Mouse (Mus musculus) CH12.LX (cell line): ENCODE measurements at regions not wholly inside any gene's neighbourhood (a gene's known extent, or its start where the extent isn't known, plus 50 kb on each side); places are given as distances from the start of the nearest gene placed in this dataset.
A peak's percentile ranks its signal among the peaks of the same experiment; 100 is the strongest.

Experiments used
- DNase-seq: peaks from one replicate; pipeline ENCODE4 v3.0.0-alpha.2; 2013; ENCODE audit errors: extremely low read depth
- H3K27ac ChIP-seq: 2 replicates; pipeline ENCODE4 v1.5.1; 2012; ENCODE audit warnings: low read depth, mild to moderate bottlenecking, control low read depth, moderate library complexity; ENCODE audit not compliant: insufficient read depth
- H3K27me3 ChIP-seq: replicated peaks from 2 replicates; pipeline ENCODE3; 2012; ENCODE audit warnings: inconsistent platforms
- H3K36me3 ChIP-seq, 2 experiments: replicated peaks in 1 of 2; 2 replicates each; pipeline versions ENCODE3 to v1.6.1; 2012; ENCODE audit warnings: inconsistent platforms in 1 of 2, low read length in 1 of 2, mild to moderate bottlenecking in 1 of 2, mixed read lengths in 1 of 2, moderate library complexity in 1 of 2; ENCODE audit not compliant: control insufficient read depth in 1 of 2, insufficient read depth in 1 of 2
- H3K4me1 ChIP-seq, 2 experiments: 2 replicates each; pipeline ENCODE4 v1.6.1; 2012; ENCODE audit warnings: inconsistent platforms in 1 of 2, moderate library complexity in 1 of 2; ENCODE audit not compliant: insufficient read depth in 2 of 2, control insufficient read depth in 1 of 2
- H3K4me2 ChIP-seq: 2 replicates; pipeline ENCODE4 v1.6.1; 2012; ENCODE audit warnings: low read depth, mild to moderate bottlenecking, control low read depth; ENCODE audit not compliant: poor library complexity, insufficient read depth, severe bottlenecking
- H3K4me3 ChIP-seq, 3 experiments: fragments of 150-350 bp in 1 of 3; sonication (generic) in 1 of 3; replicated peaks in 1 of 3; 2 replicates each; pipeline versions ENCODE3 to v1.5.1; 2011 to 2012; ENCODE audit warnings: low read depth in 2 of 3, low read length in 2 of 3, mild to moderate bottlenecking in 2 of 3, moderate library complexity in 2 of 3, control low read depth in 1 of 3, improper control_type of control experiment in 1 of 3, inconsistent platforms in 1 of 3, mixed read lengths in 1 of 3; ENCODE audit not compliant: poor library complexity in 1 of 3
- H3K79me2 ChIP-seq: replicated peaks from 2 replicates; pipeline ENCODE4 v1.6.1; 2012; ENCODE audit warnings: mild to moderate bottlenecking, moderate library complexity; ENCODE audit not compliant: control insufficient read depth, poor library complexity, insufficient read depth, severe bottlenecking; ENCODE audit errors: extremely low read depth
- H3K9ac ChIP-seq: 2 replicates; pipeline ENCODE4 v1.6.1; 2012; ENCODE audit warnings: low read depth, mild to moderate bottlenecking, control low read depth, moderate library complexity; ENCODE audit not compliant: insufficient read depth
- H3K9me3 ChIP-seq: replicated peaks from 2 replicates; pipeline ENCODE3; 2012; ENCODE audit warnings: low read length, inconsistent platforms, mixed read lengths
- BHLHE40 ChIP-seq: IDR thresholded peaks from 2 replicates; pipeline ENCODE4 v1.6.1; 2011; ENCODE audit warnings: mild to moderate bottlenecking, low read depth, low read length, improper control_type of control experiment
- CHD1 ChIP-seq: IDR thresholded peaks from 2 replicates; pipeline ENCODE4 v1.6.1; 2012; ENCODE audit warnings: low read depth, low read length, improper control_type of control experiment, inconsistent platforms
- ELF1 ChIP-seq: IDR thresholded peaks from 2 replicates; pipeline ENCODE4 v1.6.1; 2014; ENCODE audit warnings: low read depth, mild to moderate bottlenecking, inconsistent platforms, low read length, improper control_type of control experiment
- EP300 ChIP-seq: IDR thresholded peaks from 2 replicates; pipeline ENCODE4 v1.6.1; 2011; ENCODE audit warnings: low read length, improper control_type of control experiment
- ETS1 ChIP-seq: conservative IDR thresholded peaks from 2 replicates; pipeline ENCODE4 v1.6.1; 2012; ENCODE audit warnings: low read depth, mild to moderate bottlenecking, inconsistent platforms, low read length, improper control_type of control experiment, moderate library complexity
- JUN ChIP-seq: IDR thresholded peaks from 2 replicates; pipeline ENCODE4 v1.6.1; 2011; ENCODE audit warnings: low read depth, mild to moderate bottlenecking, low read length, improper control_type of control experiment, moderate library complexity; ENCODE audit not compliant: insufficient read depth
- JUND ChIP-seq: conservative IDR thresholded peaks from 2 replicates; pipeline ENCODE4 v1.6.1; 2011; ENCODE audit warnings: low read depth, low read length, improper control_type of control experiment
- MAFK ChIP-seq: IDR thresholded peaks from 2 replicates; pipeline ENCODE4 v1.6.1; 2011; ENCODE audit warnings: low read length, improper control_type of control experiment; ENCODE audit not compliant: insufficient replicate concordance
- MAZ ChIP-seq: IDR thresholded peaks from 2 replicates; pipeline ENCODE4 v1.6.1; 2012; ENCODE audit warnings: low read depth, mild to moderate bottlenecking, inconsistent platforms, low read length, improper control_type of control experiment, moderate library complexity
- MEF2A ChIP-seq: IDR thresholded peaks from 2 replicates; pipeline ENCODE4 v1.6.1; 2014; ENCODE audit warnings: low read depth, mild to moderate bottlenecking, inconsistent platforms, low read length, improper control_type of control experiment, borderline replicate concordance
- NELFE ChIP-seq: IDR thresholded peaks from 2 replicates; pipeline ENCODE4 v1.6.1; 2011; ENCODE audit warnings: low read depth, low read length, improper control_type of control experiment
- POLR2AphosphoS2 ChIP-seq: IDR thresholded peaks from 2 replicates; pipeline ENCODE4 v1.6.1; 2011; ENCODE audit warnings: low read depth, low read length, improper control_type of control experiment
- SIN3A ChIP-seq: IDR thresholded peaks from 2 replicates; pipeline ENCODE4 v1.6.1; 2012; ENCODE audit warnings: low read length, improper control_type of control experiment, inconsistent platforms
- USF2 ChIP-seq: conservative IDR thresholded peaks from 2 replicates; pipeline ENCODE4 v1.6.1; 2011; ENCODE audit warnings: low read depth, low read length, improper control_type of control experiment
- ZMIZ1 ChIP-seq: IDR thresholded peaks from 2 replicates; pipeline ENCODE4 v1.6.1; 2012; ENCODE audit warnings: low read depth, mild to moderate bottlenecking, inconsistent platforms, low read length, improper control_type of control experiment
- ZNF384 ChIP-seq: IDR thresholded peaks from 2 replicates; pipeline ENCODE4 v1.6.1; 2012; ENCODE audit warnings: low read depth, low read length, improper control_type of control experiment, inconsistent platforms
- dilution Hi-C: fragments of 300-500 bp; cut with MboI; formaldehyde crosslinking; loops from 2 replicates; pipeline ENCODE4 v1.14.3; 2020; ENCODE audit warnings: low sequenced_read_pairs; ENCODE audit not compliant: extremely low pct_unique_long_range_greater_than_20kb, extremely low pct_ligation_motif_present
- in situ Hi-C: fragments of 300-500 bp; cut with MboI; formaldehyde crosslinking; loops from 3 replicates; pipeline ENCODE4 v1.14.3; 2019; ENCODE audit warnings: low sequenced_read_pairs, low pct_ligation_motif_present, low pct_unique_long_range_greater_than_20kb, mixed read lengths

GRCm38 (mm10) chr12:14088960-14089359, 62.9 kb downstream of the Fam84a start:
- H3K4me3 ChIP-seq, result no peak overlapping the region
- no peak overlapping the region for H3K9ac ChIP-seq
- H3K27ac ChIP-seq, result no peak overlapping the region
- dilution Hi-C loops (no loop called here), in situ Hi-C loops (no loop called here)
- peaks cover 0 to 22% of the 10 kb centered on the region in 2 experiments; a peak in 2 of 4 replicates for H3K4me1 ChIP-seq
- peak; percentile 61 for DNase-seq
- no peaks in the 10 kb centered on the region for H3K9me3 ChIP-seq
- H3K79me2 ChIP-seq, result no peaks in the 10 kb centered on the region
- H3K27me3 ChIP-seq, result no peaks in the 10 kb centered on the region
- no peak overlapping the region for H3K4me2 ChIP-seq
- no peaks in the 10 kb centered on the region for H3K36me3 ChIP-seq
- TF ChIP-seq ETS1, result peak; percentile 86
- peak; percentile 78 for TF ChIP-seq JUND
- peak; percentile 96 for TF ChIP-seq ZNF384
- TF ChIP-seq EP300, result peak; percentile 77
- TF ChIP-seq ELF1, result no peak
- peak; percentile 46 for TF ChIP-seq BHLHE40
- TF ChIP-seq SIN3A, result no peak
- 0 out of 2 replicates have a peak, but pooled peaks have one; percentile 53 for TF ChIP-seq JUN
- TF ChIP-seq MEF2A, result peak; percentile 83

GRCm38 (mm10) chr12:14082771-14083170, 69.1 kb downstream of the Fam84a start:
- no peaks in the 10 kb centered on the region for H3K27me3 ChIP-seq
- in situ Hi-C loops, result no loop called here
- no peaks in the 10 kb centered on the region for H3K36me3 ChIP-seq
- dilution Hi-C loops, result no loop called here
- H3K79me2 ChIP-seq, result no peaks in the 10 kb centered on the region
- no peak overlapping the region for H3K4me3 ChIP-seq
- H3K4me2 ChIP-seq, result no peak overlapping the region
- H3K4me1 ChIP-seq, result peaks cover 0 to 16% of the 10 kb centered on the region in 2 experiments; a peak in 2 of 4 replicates
- H3K27ac ChIP-seq, result no peak overlapping the region
- H3K9me3 ChIP-seq, result no peaks in the 10 kb centered on the region
- H3K9ac ChIP-seq, result no peak overlapping the region
- TF ChIP-seq NELFE (no peak), USF2 (no peak), MAZ (no peak), POLR2AphosphoS2 (no peak), MAFK (no peak), ZMIZ1 (no peak), CHD1 (no peak)
- DNase-seq, result no peak
